Mouse (Mus musculus): Measurements from ENCODE around the gene Acvr1. TPM values are rescaled to one million over a fixed set of nuclear protein-coding genes. Genes with fewer than 3 reads are reported as not detected.

Acvr1 gene
- polyA plus RNA-seq, 1 experiment from 2014 or later, result 5.1 TPM

GRCm38 (mm10) chr2:58403481-58403880 is 163.5 kb downstream of the Acvr1 start:
- no peak overlapping the region for H3K4me3 ChIP-seq (ENCODE audit: low read length)
- no peaks in the 10 kb centered on the region for H3K27me3 ChIP-seq (replicated peaks; ENCODE audit: control insufficient read depth, insufficient read depth, low read length)
- H3K9me3 ChIP-seq (ENCODE audit: control insufficient read depth, low read length), result no peaks in the 10 kb centered on the region
- no peak overlapping the region for H3K27ac ChIP-seq (ENCODE audit: low read depth, low read length)
- no peak for ATAC-seq
- H3K4me1 ChIP-seq (ENCODE audit: control insufficient read depth, insufficient read depth, low read depth, low read length), result no peaks in the 10 kb centered on the region
- 85% methylated on average over 2 of the region's 2 CpGs for WGBS
- no peak overlapping the region for H3K4me2 ChIP-seq (ENCODE audit: low read length)
- no peak overlapping the region for H3K9ac ChIP-seq (ENCODE audit: low read depth, low read length)
- H3K36me3 ChIP-seq (ENCODE audit: control insufficient read depth, insufficient read depth, low read length), result no peaks in the 10 kb centered on the region

DNA sequence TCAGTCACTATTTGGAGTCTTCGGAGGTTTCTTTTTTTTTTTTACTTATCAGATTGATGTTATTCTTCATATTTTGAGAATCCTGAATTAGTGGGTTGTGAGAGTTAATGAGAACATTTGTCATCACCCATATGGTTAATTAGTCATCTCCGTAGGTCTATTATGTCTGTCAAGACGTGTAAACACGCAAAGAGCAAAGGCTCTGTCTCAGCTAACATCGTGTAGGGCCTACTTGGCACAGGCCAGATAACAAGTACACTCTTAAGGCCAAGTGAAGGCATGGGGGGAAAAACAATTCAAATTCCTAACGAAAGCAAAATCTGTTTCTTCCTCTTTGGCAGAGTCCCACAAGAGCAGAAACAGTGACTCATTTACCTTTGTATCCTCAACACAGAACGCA is 178.4 kb downstream of the Acvr1 start:
- Histone ChIP-seq H3K9me3 (ENCODE audit: control insufficient read depth, low read length) (no peaks in the 10 kb centered on the region), H3K4me1 (ENCODE audit: control insufficient read depth, insufficient read depth, low read depth, low read length) (no peaks in the 10 kb centered on the region), H3K27ac (ENCODE audit: low read depth, low read length) (no peak overlapping the region), H3K36me3 (ENCODE audit: control insufficient read depth, insufficient read depth, low read length) (no peaks in the 10 kb centered on the region), H3K4me2 (ENCODE audit: low read length) (no peak overlapping the region), H3K4me3 (ENCODE audit: low read length) (no peak overlapping the region), H3K9ac (ENCODE audit: low read depth, low read length) (no peak overlapping the region), H3K27me3 (replicated peaks; ENCODE audit: control insufficient read depth, insufficient read depth, low read length) (no peaks in the 10 kb centered on the region)
- no peak for ATAC-seq
- WGBS, result 71% methylated on average over 7 of the region's 7 CpGs

DNA sequence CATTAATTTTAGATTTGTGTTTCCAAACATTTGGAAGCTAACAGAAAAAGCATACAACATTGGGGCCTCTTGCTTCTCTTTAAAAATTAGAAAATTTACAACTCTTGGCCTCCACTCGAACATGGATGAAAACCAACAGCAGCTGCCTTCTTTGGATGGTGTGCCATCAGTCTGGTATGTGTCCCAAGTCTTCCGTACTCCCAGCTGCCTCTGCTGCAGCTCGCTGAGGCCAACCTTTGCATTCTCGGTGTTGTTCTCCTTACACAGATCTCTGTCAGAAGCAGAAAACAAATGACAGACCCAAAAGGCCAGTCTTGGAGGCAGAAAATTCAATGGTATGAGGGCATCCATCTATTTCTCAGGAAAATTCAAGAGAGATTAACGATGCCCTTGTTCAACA is 186.9 kb downstream of the Acvr1 start:
- Histone ChIP-seq H3K9me3 (ENCODE audit: control insufficient read depth, low read length) (0 out of 2 replicates have a peak, but pooled peaks cover 3% of the 10 kb centered on the region), H3K4me2 (ENCODE audit: low read length) (no peak overlapping the region), H3K27ac (ENCODE audit: low read depth, low read length) (no peak overlapping the region), H3K4me3 (ENCODE audit: low read length) (no peak overlapping the region), H3K27me3 (replicated peaks; ENCODE audit: control insufficient read depth, insufficient read depth, low read length) (no peaks in the 10 kb centered on the region), H3K9ac (ENCODE audit: low read depth, low read length) (no peak overlapping the region), H3K4me1 (ENCODE audit: control insufficient read depth, insufficient read depth, low read depth, low read length) (no peaks in the 10 kb centered on the region), H3K36me3 (ENCODE audit: control insufficient read depth, insufficient read depth, low read length) (no peaks in the 10 kb centered on the region)
- ATAC-seq, result no peak
- WGBS, result 52% methylated on average over 5 of the region's 5 CpGs

DNA sequence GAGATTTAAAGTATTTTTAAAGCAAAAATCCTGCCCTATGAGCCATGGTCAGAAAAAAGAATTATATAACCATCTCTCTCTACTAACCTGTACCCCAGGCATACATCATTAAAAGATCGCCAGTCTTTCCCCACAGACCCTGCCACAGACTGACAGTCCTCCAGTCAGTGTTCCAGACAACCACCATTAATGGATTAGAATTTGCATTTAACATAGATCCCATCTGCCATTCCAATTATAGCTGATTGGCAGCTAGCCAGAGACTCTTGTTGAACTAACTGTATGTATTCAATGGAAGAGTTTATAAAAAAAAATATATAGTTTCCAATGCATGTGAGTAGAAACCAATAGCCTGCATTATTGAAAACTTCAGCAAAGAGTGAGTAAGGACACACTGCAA is 187.5 kb downstream of the Acvr1 start:
- H3K27me3 ChIP-seq (replicated peaks; ENCODE audit: control insufficient read depth, insufficient read depth, low read length), result no peaks in the 10 kb centered on the region
- H3K4me3 ChIP-seq (ENCODE audit: low read length), result no peak overlapping the region
- no peak overlapping the region for H3K4me2 ChIP-seq (ENCODE audit: low read length)
- ATAC-seq, result no peak
- H3K4me1 ChIP-seq (ENCODE audit: control insufficient read depth, insufficient read depth, low read depth, low read length), result no peaks in the 10 kb centered on the region
- peaks cover 6% of the 10 kb centered on the region; the same call in 1 of the 2 replicates for H3K9me3 ChIP-seq (ENCODE audit: control insufficient read depth, low read length)
- no peaks in the 10 kb centered on the region for H3K36me3 ChIP-seq (ENCODE audit: control insufficient read depth, insufficient read depth, low read length)
- 29% methylated on average over 1 of the region's 1 CpGs for WGBS
- no peak overlapping the region for H3K9ac ChIP-seq (ENCODE audit: low read depth, low read length)
- H3K27ac ChIP-seq (ENCODE audit: low read depth, low read length), result no peak overlapping the region

- H3K4me2 ChIP-seq (ENCODE audit: low read length), result no peak overlapping the region
- H3K4me1 ChIP-seq (ENCODE audit: control insufficient read depth, insufficient read depth, low read depth, low read length), result no peaks in the 10 kb centered on the region
- H3K9me3 ChIP-seq (ENCODE audit: control insufficient read depth, low read length), result peaks cover 6% of the 10 kb centered on the region; the same call in 1 of the 2 replicates
- ATAC-seq, result no peak
- H3K27me3 ChIP-seq (replicated peaks; ENCODE audit: control insufficient read depth, insufficient read depth, low read length), result no peaks in the 10 kb centered on the region
- WGBS, result 43% methylated on average over 9 of the region's 9 CpGs
- H3K9ac ChIP-seq (ENCODE audit: low read depth, low read length), result no peak overlapping the region
- H3K4me3 ChIP-seq (ENCODE audit: low read length), result no peak overlapping the region
- no peaks in the 10 kb centered on the region for H3K36me3 ChIP-seq (ENCODE audit: control insufficient read depth, insufficient read depth, low read length)
- H3K27ac ChIP-seq (ENCODE audit: low read depth, low read length), result no peak overlapping the region
Observed at GRCm38 (mm10) chr2:58377417-58378130, 189.4 kb downstream of the Acvr1 start.

DNA sequence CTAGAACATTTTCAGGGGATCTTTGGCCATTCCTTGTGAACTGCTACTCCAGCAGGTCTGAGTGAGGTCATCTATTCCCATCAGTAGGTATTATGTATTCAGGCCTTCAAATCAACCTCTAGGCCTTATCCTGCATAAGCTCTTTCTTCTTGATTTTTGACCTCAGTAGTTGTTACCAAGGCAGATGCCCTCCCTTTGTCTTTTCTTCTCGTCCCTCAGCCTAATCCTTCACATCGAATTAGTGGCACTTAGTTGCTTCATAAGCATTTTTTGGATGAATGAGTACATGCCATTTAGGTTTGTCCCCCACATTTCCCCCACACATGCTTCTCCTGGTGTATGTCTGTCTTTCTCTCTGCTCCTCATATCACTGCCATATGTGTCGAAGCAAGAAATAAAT is 200.8 kb downstream of the Acvr1 start:
- ATAC-seq, result no peak

GRCm38 (mm10) chr2:58361361-58362046 is 205.5 kb downstream of the Acvr1 start:
- Histone ChIP-seq H3K4me3 (ENCODE audit: low read length) (no peak overlapping the region), H3K9me3 (ENCODE audit: control insufficient read depth, low read length) (no peaks in the 10 kb centered on the region), H3K4me2 (ENCODE audit: low read length) (no peak overlapping the region), H3K27me3 (replicated peaks; ENCODE audit: control insufficient read depth, insufficient read depth, low read length) (no peaks in the 10 kb centered on the region), H3K27ac (ENCODE audit: low read depth, low read length) (no peak overlapping the region), H3K36me3 (ENCODE audit: control insufficient read depth, insufficient read depth, low read length) (no peaks in the 10 kb centered on the region), H3K9ac (ENCODE audit: low read depth, low read length) (no peak overlapping the region), H3K4me1 (ENCODE audit: control insufficient read depth, insufficient read depth, low read depth, low read length) (peaks cover 9% of the 10 kb centered on the region)
- 86% methylated on average over 3 of the region's 3 CpGs for WGBS
- ATAC-seq, result no peak

More for the DNA sequence above, 200.8 kb downstream of the Acvr1 start:
- Histone ChIP-seq H3K4me3 (ENCODE audit: low read length) (no peak overlapping the region), H3K9me3 (ENCODE audit: control insufficient read depth, low read length) (no peaks in the 10 kb centered on the region), H3K9ac (ENCODE audit: low read depth, low read length) (no peak overlapping the region), H3K36me3 (ENCODE audit: control insufficient read depth, insufficient read depth, low read length) (no peaks in the 10 kb centered on the region), H3K4me1 (ENCODE audit: control insufficient read depth, insufficient read depth, low read depth, low read length) (no peaks in the 10 kb centered on the region), H3K27ac (ENCODE audit: low read depth, low read length) (no peak overlapping the region), H3K4me2 (ENCODE audit: low read length) (no peak overlapping the region), H3K27me3 (replicated peaks; ENCODE audit: control insufficient read depth, insufficient read depth, low read length) (no peaks in the 10 kb centered on the region)
- 72% methylated on average over 3 of the region's 3 CpGs for WGBS

DNA sequence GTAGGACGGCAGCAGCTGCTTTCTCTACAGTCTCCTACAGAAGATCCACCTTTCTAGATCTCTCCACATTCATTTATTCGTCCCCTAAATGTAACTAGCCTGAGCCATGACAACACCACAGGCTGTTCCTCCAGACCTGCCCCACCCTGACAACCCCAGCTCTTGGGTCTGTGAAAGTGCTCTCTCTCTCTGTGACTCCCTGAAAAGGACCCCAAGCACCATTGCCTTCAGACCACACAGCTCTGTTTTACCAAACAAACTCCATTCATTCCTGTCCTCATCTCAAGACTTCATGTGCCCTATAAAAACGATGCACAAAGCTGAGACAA is 208.9 kb downstream of the Acvr1 start:
- 16% methylated on average over 3 of the region's 3 CpGs for WGBS
- Histone ChIP-seq H3K36me3 (ENCODE audit: control insufficient read depth, insufficient read depth, low read length) (no peaks in the 10 kb centered on the region), H3K9me3 (ENCODE audit: control insufficient read depth, low read length) (no peaks in the 10 kb centered on the region), H3K27me3 (replicated peaks; ENCODE audit: control insufficient read depth, insufficient read depth, low read length) (peaks cover 7% of the 10 kb centered on the region), H3K27ac (ENCODE audit: low read depth, low read length) (no peak overlapping the region), H3K4me1 (ENCODE audit: control insufficient read depth, insufficient read depth, low read depth, low read length) (peaks cover 9% of the 10 kb centered on the region), H3K4me3 (ENCODE audit: low read length) (peak overlapping the region; percentile 60), H3K9ac (ENCODE audit: low read depth, low read length) (no peak overlapping the region), H3K4me2 (ENCODE audit: low read length) (peak overlapping the region; percentile 97)
- ATAC-seq, result no peak; the same call in 1 of the 2 replicates

DNA sequence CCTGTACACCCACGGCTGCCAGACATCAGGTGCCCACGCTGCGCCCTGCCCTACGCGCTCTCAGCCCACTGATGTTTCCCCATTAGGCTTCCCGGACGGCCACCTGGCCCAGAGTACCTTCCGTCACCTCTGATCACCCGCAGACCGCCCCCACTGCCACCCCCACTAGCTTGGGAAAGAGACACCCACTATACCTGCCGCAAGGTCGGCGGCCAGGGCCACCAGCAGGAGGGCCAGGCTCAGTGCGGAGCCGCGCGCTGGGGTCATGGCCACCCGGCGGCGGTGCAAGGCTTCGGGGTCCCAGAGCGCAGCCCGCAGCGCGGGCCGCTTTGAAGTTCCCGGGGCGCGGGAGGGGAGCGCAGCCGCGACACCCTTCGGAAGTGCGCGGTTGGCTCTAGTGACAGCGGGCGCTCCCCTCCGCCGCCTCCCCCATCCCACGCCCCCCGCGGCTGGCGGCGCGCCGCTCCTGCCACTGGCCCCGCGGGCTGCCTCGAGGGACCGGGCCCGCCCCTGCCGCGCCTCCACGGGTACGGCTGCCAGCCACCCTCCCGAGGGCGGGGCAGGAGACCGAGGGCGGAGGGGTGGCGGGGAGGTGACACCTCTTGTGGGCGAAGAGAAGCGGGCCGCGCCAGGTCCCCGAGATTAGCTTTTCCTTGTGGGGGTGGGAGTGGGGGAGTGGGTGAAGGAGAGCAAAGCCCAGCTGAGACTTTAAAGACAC is 209.4 kb downstream of the Acvr1 start, which contains the start of gene Acvr1c:
Gene Acvr1c (minus strand): TSS at position 482 of the 718 bp plus-strand sequence.
- Histone ChIP-seq H3K4me2 (ENCODE audit: low read length) (peak within 1 kb of the TSS; percentile 97), H3K9me3 (ENCODE audit: control insufficient read depth, low read length) (no peaks in the 10 kb centered on the region), H3K4me1 (ENCODE audit: control insufficient read depth, insufficient read depth, low read depth, low read length) (peaks cover 9% of the 10 kb centered on the region), H3K27ac (ENCODE audit: low read depth, low read length) (no peak within 1 kb of the TSS), H3K36me3 (ENCODE audit: control insufficient read depth, insufficient read depth, low read length) (no peaks in the 10 kb centered on the region), H3K27me3 (replicated peaks; ENCODE audit: control insufficient read depth, insufficient read depth, low read length) (peaks cover 7% of the 10 kb centered on the region), H3K9ac (ENCODE audit: low read depth, low read length) (peak within 1 kb of the TSS; percentile 67), H3K4me3 (ENCODE audit: low read length) (peak within 1 kb of the TSS; percentile 60)
- ATAC-seq, result peak; percentile 88
- WGBS, result under 1% methylated on average over 63 of the region's 65 CpGs

Data from hindbrain, embryonic 16.5 days (tissue).